ENCODE assay signal across 19 mouse cellular contexts in genomic region chr5:37281021-37281420, GRCm38 (mm10). TPM values are rescaled to one million over a fixed set of nuclear protein-coding genes. Genes with fewer than 3 reads are reported as not detected.
"Had no signal": no experiment of that assay in that cellular context is flagged by ENCODE, and none has a peak within 500 bp of the region (broad histone marks: within the 10 kb centered on the region; RNA-seq: fewer than 3 reads in every experiment).

No protein-coding gene starts in this region.

- H3K4me2 ChIP-seq: liver, embryonic 15.5 days; lung, embryonic 15.5 days; midbrain, embryonic 11.5 days; midbrain, embryonic 13.5 days; midbrain, embryonic 15.5 days; neural tube, embryonic 13.5 days; neural tube, embryonic 15.5 days had no signal

- H3K4me1 ChIP-seq: liver, embryonic 15.5 days; lung, embryonic 15.5 days; megakaryocyte, embryonic 14.5 days; midbrain, embryonic 13.5 days; midbrain, embryonic 15.5 days; neural tube, embryonic 13.5 days; neural tube, embryonic 15.5 days had no signal

- H3K27me3 ChIP-seq: liver, embryonic 15.5 days; lung, embryonic 15.5 days; megakaryocyte, embryonic 14.5 days; midbrain, embryonic 13.5 days; midbrain, embryonic 15.5 days; neural tube, embryonic 13.5 days; neural tube, embryonic 15.5 days had no signal

- H3K9ac ChIP-seq: liver, embryonic 15.5 days; liver, postnatal 0 days; lung, embryonic 15.5 days; midbrain, embryonic 13.5 days; midbrain, embryonic 15.5 days; neural tube, embryonic 13.5 days; neural tube, embryonic 15.5 days had no signal

- H3K4me3 ChIP-seq: liver, embryonic 15.5 days; lung, embryonic 15.5 days; megakaryocyte, embryonic 14.5 days; midbrain, embryonic 13.5 days; midbrain, embryonic 15.5 days; myocyte; neural tube, embryonic 13.5 days; neural tube, embryonic 15.5 days had no signal

- ATAC-seq: liver, postnatal 0 days; lung, postnatal 0 days; midbrain, embryonic 13.5 days; midbrain, embryonic 15.5 days had no signal

- DNase-seq: liver, postnatal 0 days; lung, adult 2 months; lung, postnatal 14 days; lung, postnatal 36 days; thymus, adult 18-20 months; thymus, postnatal 14 days; thymus, postnatal 36 days had no signal

- H3K9me3 ChIP-seq: liver, embryonic 15.5 days; lung, embryonic 15.5 days; megakaryocyte, embryonic 14.5 days; midbrain, embryonic 13.5 days; midbrain, embryonic 15.5 days; neural tube, embryonic 13.5 days; neural tube, embryonic 15.5 days had no signal

- H3K36me3 ChIP-seq: liver, embryonic 15.5 days; lung, embryonic 15.5 days had no signal

- H3K27ac ChIP-seq: liver, embryonic 15.5 days; lung, embryonic 15.5 days; macrophage; midbrain, embryonic 13.5 days; midbrain, embryonic 15.5 days; neural tube, embryonic 13.5 days; neural tube, embryonic 15.5 days had no signal

RNA-seq across cellular contexts. Expression of gene Crmp1, which starts 39.3 kb away (rescaled TPM):
- total RNA-seq: megakaryocyte progenitor cell, adult 5-6 weeks had no signal
- polyA plus RNA-seq: macrophage had no signal

RNA-seq across cellular contexts. Expression of gene Evc, which starts 55.7 kb away (rescaled TPM):
- total RNA-seq: megakaryocyte progenitor cell, adult 5-6 weeks had no signal
- polyA plus RNA-seq: macrophage had no signal

RNA-seq across cellular contexts. Expression of gene Evc2, which starts 57.3 kb away (rescaled TPM):
- polyA plus RNA-seq: macrophage had no signal
